Mouse (Mus musculus) retina, embryonic 14.5 days (tissue): Measurements from ENCODE around the gene Rnf150.

Experiments
- DNase-seq: peaks from one replicate; pipeline ENCODE4 v3.0.0-alpha.2; 2015; ENCODE audit warnings: low spot score

Gene Rnf150

GRCm38 (mm10) chr8:82943223-82944006 is 80.3 kb downstream of the Rnf150 start:
- DNase-seq: no peak

- no peak for DNase-seq
Observed at GRCm38 (mm10) chr8:82945867-82946266, 82.7 kb downstream of the Rnf150 start.

GRCm38 (mm10) chr8:82946658-82947057 is 83.5 kb downstream of the Rnf150 start:
- DNase-seq: no peak

- no peak for DNase-seq
Observed at GRCm38 (mm10) chr8:82955162-82955754, 92.1 kb downstream of the Rnf150 start.

- DNase-seq: no peak
Observed at GRCm38 (mm10) chr8:82959491-82959890, 96.3 kb downstream of the Rnf150 start.

- no peak for DNase-seq
Observed at GRCm38 (mm10) chr8:82959980-82960610, 96.9 kb downstream of the Rnf150 start.

- DNase-seq: no peak
Observed at GRCm38 (mm10) chr8:82964537-82964936, 101.4 kb downstream of the Rnf150 start.

- peak; percentile 39 for DNase-seq
Observed at GRCm38 (mm10) chr8:82967879-82968678, 104.9 kb downstream of the Rnf150 start.

GRCm38 (mm10) chr8:82969967-82970366 is 106.8 kb downstream of the Rnf150 start:
- peak; percentile 43 for DNase-seq

GRCm38 (mm10) chr8:82972812-82973211 is 109.7 kb downstream of the Rnf150 start:
- no peak for DNase-seq

- DNase-seq: no peak
Observed at GRCm38 (mm10) chr8:82973331-82973730, 110.2 kb downstream of the Rnf150 start.

- no peak for DNase-seq
Observed at GRCm38 (mm10) chr8:82981244-82981855, 118.2 kb downstream of the Rnf150 start.

GRCm38 (mm10) chr8:82982873-82983272 is 119.7 kb downstream of the Rnf150 start:
- no peak for DNase-seq

- DNase-seq: no peak
Observed at GRCm38 (mm10) chr8:82983301-82983700, 120.1 kb downstream of the Rnf150 start.

- DNase-seq: no peak
Observed at GRCm38 (mm10) chr8:82992093-82992492, 128.9 kb downstream of the Rnf150 start.

- DNase-seq: no peak
Observed at GRCm38 (mm10) chr8:82995727-82996438, 132.7 kb downstream of the Rnf150 start.

- no peak for DNase-seq
Observed at GRCm38 (mm10) chr8:82996843-82997242, 133.7 kb downstream of the Rnf150 start.

- no peak for DNase-seq
Observed at GRCm38 (mm10) chr8:82998778-82999177, 135.6 kb downstream of the Rnf150 start.

GRCm38 (mm10) chr8:83003187-83003586 is 140.0 kb downstream of the Rnf150 start:
- no peak for DNase-seq

- DNase-seq: no peak
Observed at GRCm38 (mm10) chr8:83009481-83009880, 146.3 kb downstream of the Rnf150 start.

- no peak for DNase-seq
Observed at GRCm38 (mm10) chr8:83011286-83011685, 148.1 kb downstream of the Rnf150 start.
